Mouse (Mus musculus) adrenal gland, postnatal 36 days (tissue): Measurements from ENCODE around the gene Ttc19. TPM values are rescaled to one million over a fixed set of nuclear protein-coding genes. Genes with fewer than 3 reads are reported as not detected.

Source experiments
- DNase-seq, 2 experiments: peaks; one replicate each; pipeline ENCODE4 v3.0.0; 2021; ENCODE audit warnings: mixed read lengths in 1 of 2
- long read RNA-seq, 2 experiments: library from polyadenylated mRNA; stranded (forward); transcript quantifications; one replicate each; pipeline ENCODE4 v2.0.0; 2021; ENCODE audit warnings: borderline sequencing depth in 2 of 2
- total RNA-seq, 2 experiments: library from RNA; stranded (reverse); gene quantifications; 2 replicates each; pipeline ENCODE4 v1.2.3; 2021

Ttc19 gene
- 10 to 100 TPM; 28.2 to 31.3 TPM for total RNA-seq
- long read RNA-seq, experiment 1, transcript Ttc19-201 (10 exons, 3,410 nt): major isoform, 22 of 48 reads
- long read RNA-seq, experiment 1, partial matches to known transcripts: 8 of 48 reads
- long read RNA-seq, experiment 1, other reads (novel, unspliced or antisense): 14 of 48 reads
- long read RNA-seq, experiment 2, partial matches to known transcripts: 2 of 12 reads
- long read RNA-seq, experiment 2, other reads (novel, unspliced or antisense): 7 of 12 reads

- DNase-seq: peak; percentile 93 to 95
Measured at GRCm38 (mm10) chr11:62280675-62281600, at the start of gene Ttc19, which contains the start of gene Zswim7. Gene Ttc19 (plus strand): TSS chr11:62281473. Gene Zswim7 (minus strand): TSS chr11:62281375.

GRCm38 (mm10) chr11:62240631-62241261, 40.5 kb upstream of the Ttc19 start:
- no peak for DNase-seq

DNA sequence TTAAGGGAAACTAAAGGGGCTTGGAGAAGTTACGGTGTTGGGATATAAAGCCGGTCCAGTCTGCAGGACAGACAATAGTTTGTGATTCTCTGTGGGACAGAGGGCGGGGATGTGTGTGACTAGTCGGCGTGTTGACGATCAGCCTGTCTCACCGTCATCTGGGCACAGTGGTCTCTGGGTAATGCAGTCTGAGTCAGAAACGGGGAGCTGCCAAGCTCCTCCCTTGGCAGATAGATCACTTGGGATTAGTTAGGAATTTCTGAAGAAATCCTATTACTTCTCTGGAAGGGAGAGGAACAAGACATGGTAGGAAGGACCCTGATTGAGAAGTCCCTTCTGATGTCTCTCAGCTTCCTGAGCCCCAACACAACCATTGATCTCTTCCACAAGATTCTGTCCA, 37.4 kb upstream of the Ttc19 start:
- DNase-seq: no peak

GRCm38 (mm10) chr11:62244471-62244870, 36.8 kb upstream of the Ttc19 start:
- DNase-seq: no peak

DNA sequence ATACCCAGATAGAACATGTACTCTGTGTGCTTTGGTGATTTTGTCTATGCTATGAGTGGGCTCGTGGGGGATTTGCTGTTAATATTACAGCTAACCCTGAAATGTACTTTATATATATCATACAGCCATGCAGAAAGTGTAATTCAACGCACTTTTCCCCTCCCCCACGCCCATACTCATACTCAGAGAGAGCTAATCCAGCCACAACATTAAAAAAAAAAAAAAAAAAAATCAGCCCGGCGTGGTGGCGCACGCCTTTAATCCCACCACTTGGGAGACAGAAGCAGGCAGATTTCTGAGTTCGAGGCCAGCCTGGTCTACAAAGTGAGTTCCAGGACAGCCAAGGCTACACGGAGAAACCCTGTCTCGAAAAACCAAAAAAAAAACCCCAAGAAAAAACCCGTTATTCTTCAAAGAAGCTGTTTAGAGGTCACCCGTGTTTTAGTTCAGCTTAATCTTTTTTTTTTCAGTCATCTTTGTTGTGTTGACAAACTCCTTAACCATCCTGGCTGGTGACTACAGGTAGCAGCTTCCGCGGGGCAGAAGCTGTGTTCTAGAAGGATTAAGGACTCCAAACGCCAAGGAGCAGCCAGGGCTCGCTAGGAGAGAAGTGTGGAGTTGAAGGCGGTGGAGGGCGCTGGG, 33.4 kb upstream of the Ttc19 start:
- DNase-seq: no peak

- DNase-seq: peak; percentile 70 to 74
Measured at GRCm38 (mm10) chr11:62248401-62249244, 32.6 kb upstream of the Ttc19 start, which contains the start of gene Adora2b. Gene Adora2b (plus strand): TSS chr11:62248984.

DNA sequence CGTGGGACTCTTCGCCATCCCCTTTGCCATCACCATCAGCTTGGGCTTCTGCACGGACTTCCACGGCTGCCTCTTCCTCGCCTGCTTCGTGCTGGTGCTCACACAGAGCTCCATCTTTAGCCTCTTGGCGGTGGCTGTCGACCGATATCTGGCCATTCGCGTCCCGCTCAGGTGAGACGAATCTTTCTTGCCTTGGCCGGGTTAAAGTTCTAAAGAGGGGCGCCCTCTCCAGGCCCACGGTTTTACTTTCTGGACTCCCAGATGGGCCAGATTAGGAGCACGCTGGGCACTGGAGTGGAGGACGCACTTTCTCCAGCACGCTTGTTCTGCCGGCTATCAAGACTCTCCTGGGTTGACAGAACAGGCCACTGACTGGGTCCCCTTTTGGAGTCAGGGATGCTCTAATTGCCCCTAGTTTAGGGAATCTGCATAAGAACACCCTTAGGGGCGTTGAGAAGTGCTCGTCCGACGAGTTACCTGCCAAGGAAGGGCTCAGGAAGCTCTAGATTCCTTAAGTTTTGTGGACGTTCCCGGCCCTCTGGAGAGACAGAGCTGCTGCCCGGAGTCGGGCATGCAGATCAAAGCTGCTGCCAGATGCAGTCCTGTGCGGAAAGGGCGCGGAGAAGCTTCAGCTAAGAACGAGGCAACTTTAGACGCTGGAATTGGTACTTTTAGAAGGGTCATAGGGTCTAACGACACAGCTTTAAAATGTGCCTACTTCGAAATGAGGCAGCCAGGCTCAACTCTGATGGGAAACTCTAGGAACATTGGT, 31.8 kb upstream of the Ttc19 start:
- DNase-seq: peak; percentile 42 to 45

DNA sequence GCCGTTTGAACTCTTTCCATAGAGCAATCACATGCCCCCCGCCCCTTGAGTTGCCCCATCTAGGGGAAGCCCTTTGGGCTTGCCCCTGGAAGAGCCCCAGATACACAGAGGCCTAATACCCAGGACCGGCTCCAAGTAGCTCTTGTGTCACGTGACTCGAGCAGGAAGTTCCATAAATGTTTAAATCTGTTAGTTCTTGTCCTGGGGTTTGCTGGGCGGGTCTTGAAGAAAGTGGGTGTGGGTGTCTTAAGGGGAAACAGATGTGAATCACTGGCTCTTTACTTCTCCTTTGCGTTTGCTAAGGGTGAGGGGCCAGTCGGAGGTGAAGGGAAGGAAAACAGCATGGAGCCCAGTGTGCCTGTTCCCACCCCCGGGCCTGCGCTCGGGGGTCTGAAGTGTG, 30.2 kb upstream of the Ttc19 start:
- no peak for DNase-seq

GRCm38 (mm10) chr11:62253380-62253779, 27.9 kb upstream of the Ttc19 start:
- no peak for DNase-seq

- no peak for DNase-seq
Measured at GRCm38 (mm10) chr11:62259214-62259613, 22.1 kb upstream of the Ttc19 start.

GRCm38 (mm10) chr11:62263599-62263998, 17.7 kb upstream of the Ttc19 start:
- no peak for DNase-seq

GRCm38 (mm10) chr11:62264018-62264417, 17.3 kb upstream of the Ttc19 start:
- DNase-seq: no peak

- DNase-seq: no peak
Measured at GRCm38 (mm10) chr11:62265642-62266041, 15.6 kb upstream of the Ttc19 start.

DNA sequence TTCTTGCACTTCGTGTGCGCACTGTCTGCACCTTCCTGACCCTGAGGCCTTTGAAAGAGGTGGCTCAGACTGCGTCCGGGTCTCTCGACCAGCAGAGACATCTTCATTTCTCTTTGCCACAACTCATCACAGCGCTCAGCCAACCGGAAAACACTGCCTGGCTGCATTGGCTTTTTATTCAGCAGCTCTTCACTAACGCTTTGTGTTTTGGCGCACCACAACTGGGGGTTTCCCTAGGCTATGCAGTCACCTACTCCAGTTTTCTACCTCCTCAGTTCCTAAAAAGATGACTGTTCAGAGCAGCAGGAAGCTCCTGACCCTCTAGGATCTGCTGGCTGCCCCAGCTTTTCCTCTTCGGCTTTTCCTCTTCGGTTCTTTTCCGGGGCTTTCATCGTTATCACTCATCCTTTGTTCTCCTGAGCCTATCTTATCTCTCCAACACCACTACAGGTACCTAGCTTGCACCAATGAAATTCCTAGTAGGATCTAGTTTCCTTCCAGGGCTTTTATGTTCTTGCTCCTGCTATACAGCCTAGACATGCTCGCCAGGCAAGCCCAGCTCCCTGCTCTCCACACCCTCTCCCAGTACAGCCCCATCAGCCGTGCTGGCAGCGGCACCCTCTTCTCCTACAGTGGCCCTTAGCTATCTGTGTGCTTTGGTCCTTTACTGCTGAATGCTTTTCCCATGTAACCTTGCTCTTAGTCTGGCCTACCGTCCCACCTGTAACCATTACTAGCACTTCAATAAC, 14.6 kb upstream of the Ttc19 start:
- DNase-seq: no peak

DNA sequence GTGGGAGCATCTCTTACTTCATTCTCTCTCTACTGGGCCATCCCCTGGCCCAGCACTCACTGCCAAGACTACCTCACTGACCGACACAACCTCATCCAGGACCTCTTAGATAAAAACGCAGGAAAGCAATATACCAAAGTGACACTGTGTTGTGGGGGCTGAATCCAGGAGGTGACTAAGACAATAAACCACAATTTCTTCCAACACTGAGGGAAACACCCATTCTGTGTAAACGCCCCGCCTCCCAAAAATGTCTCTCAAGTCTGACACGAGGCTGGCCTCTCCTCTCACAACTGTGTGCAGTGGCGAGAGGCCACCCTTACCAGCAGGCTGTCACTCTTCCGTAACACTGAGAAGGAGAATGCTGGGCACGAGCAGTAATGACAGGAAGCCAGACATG, 12.9 kb upstream of the Ttc19 start:
- DNase-seq: no peak

DNA sequence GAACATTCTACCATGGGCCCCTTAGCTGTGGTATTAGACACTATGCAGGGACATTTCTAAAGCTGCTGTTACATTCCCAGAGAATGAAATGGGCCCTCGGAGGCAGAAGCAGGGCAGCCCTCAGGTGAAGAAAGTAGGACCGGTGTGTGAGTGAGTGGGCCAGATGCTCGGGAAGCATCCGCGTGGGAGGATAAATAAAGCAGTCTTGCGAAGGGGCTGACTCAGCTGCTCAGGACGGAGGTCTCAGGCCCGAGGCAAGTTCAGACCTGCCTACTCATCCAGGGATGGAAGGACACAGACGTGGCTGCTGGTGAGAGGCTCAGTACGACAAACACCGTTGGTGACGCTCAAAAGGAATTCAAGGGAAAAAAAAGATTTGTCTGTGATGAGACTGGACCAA, 12.2 kb upstream of the Ttc19 start:
- DNase-seq: no peak

- DNase-seq: no peak
Measured at GRCm38 (mm10) chr11:62270851-62271250, 10.4 kb upstream of the Ttc19 start.

DNA sequence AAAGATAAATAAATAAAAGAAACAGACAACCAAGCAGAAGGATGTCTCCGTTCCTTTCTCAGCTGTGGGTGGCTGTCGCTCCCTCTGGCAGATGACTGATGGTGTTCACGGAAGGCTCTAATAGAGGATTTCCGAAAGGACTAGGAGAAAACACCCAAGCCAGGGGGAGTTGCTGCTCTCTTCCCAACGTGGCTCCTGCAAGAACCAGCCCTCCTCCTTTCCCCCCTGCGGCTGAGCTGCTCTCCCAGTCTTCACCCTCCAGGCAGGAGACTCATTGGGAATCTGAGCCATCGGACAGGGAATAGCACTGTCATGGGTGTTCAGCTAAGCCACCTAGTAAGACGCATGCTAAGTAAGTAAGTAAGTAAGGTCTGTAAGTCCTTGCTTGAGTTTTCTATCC, 4.2 kb upstream of the Ttc19 start:
- DNase-seq: no peak

- peak; percentile 72 to 73 for DNase-seq
Measured at GRCm38 (mm10) chr11:62278027-62278426, 3.2 kb upstream of the Ttc19 start.

- DNase-seq: peak in 1 of 2 experiments; percentile 84
Measured at GRCm38 (mm10) chr11:62281601-62281997, 326 bp downstream of the Ttc19 start.
